8 mouse cellular contexts compared by ENCODE assay signal in the genomic region with DNA sequence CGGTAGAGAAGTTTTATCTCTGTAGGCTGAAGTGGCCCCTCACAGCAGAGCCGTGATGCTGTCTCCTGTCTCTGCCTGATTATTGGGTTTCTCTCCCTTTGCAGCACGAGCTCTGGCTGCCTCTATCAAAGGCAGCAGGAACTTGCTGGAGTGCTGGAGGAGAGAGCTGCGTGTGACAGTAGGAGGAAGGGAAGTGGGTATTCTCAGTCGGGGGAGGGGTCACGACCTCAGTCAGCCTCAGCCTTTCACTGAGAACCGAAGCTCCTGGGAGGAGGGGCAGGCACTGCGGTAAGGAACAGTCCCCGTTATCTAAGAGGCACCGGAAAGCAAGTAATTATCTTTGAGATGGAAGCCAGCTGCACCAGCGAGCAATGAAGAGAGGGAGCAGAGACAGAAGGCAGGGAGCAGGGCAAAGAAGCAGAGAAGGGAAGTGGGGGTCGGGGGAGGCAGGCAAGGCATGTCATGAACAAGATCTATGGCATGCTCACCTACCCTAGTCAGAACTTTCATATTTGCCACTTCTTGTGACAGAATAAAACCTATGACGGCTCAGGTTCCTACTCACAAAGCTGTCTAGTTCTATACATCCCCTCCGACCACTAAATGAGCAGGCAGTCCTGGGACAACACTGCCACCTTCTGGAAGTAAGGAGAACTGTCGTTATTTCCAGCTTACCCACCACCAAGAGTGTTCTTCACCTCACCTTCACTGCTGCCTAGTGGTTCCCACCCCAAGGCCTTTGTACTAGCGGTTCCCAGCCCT.
DNase-seq lines count a peak whose midpoint lies in the region; ATAC-seq lines count a peak whose summit lies in the region.

No protein-coding gene starts in this region.

- no peaks in the 10 kb centered on the region for H3K27me3 ChIP-seq in forebrain, embryonic 16.5 days (replicated peaks; ENCODE audit: control insufficient read depth, insufficient read depth, low read length)
- H3K27me3 ChIP-seq in intestine, embryonic 15.5 days (replicated peaks), result no peaks in the 10 kb centered on the region
- H3K27me3 ChIP-seq in liver, embryonic 15.5 days, result no peaks in the 10 kb centered on the region
- H3K27me3 ChIP-seq in neural tube, embryonic 13.5 days, result no peaks in the 10 kb centered on the region

- no peaks in the 10 kb centered on the region for H3K9me3 ChIP-seq in forebrain, embryonic 16.5 days (ENCODE audit: control insufficient read depth, low read length)
- H3K9me3 ChIP-seq in intestine, embryonic 15.5 days, result no peaks in the 10 kb centered on the region
- no peaks in the 10 kb centered on the region for H3K9me3 ChIP-seq in liver, embryonic 15.5 days (replicated peaks)
- no peaks in the 10 kb centered on the region for H3K9me3 ChIP-seq in neural tube, embryonic 13.5 days

- peaks cover 12% of the 10 kb centered on the region; the same call in 1 of the 2 replicates for H3K4me1 ChIP-seq in forebrain, embryonic 16.5 days (replicated peaks; ENCODE audit: control insufficient read depth, insufficient read depth, low read length)
- H3K4me1 ChIP-seq in intestine, embryonic 15.5 days (replicated peaks), result peaks cover 5% of the 10 kb centered on the region
- H3K4me1 ChIP-seq in liver, embryonic 15.5 days (replicated peaks), result peaks cover 45% of the 10 kb centered on the region
- H3K4me1 ChIP-seq in neural tube, embryonic 13.5 days (replicated peaks), result peaks cover 22% of the 10 kb centered on the region

- H3K4me2 ChIP-seq in forebrain, embryonic 16.5 days (ENCODE audit: low read length), result peak overlapping the region; percentile 56
- peak overlapping the region; percentile 63 for H3K4me2 ChIP-seq in intestine, embryonic 15.5 days (replicated peaks)
- H3K4me2 ChIP-seq in liver, embryonic 15.5 days, result peak overlapping the region; percentile 77
- peak overlapping the region; percentile 56 for H3K4me2 ChIP-seq in neural tube, embryonic 13.5 days

- ATAC-seq in forebrain, embryonic 16.5 days, result peak; percentile 79
- peak; percentile 80 for ATAC-seq in intestine, embryonic 15.5 days
- peak; percentile 87 for ATAC-seq in liver, embryonic 15.5 days (ENCODE audit: insufficient read depth)
- peak; percentile 84 for ATAC-seq in neural tube, embryonic 13.5 days (ENCODE audit: low read depth)

- peak overlapping the region; percentile 60 for H3K27ac ChIP-seq in forebrain, embryonic 16.5 days (ENCODE audit: low read length)
- no peak overlapping the region; the same call in 1 of the 2 replicates for H3K27ac ChIP-seq in intestine, embryonic 15.5 days
- peak overlapping the region; percentile 96 for H3K27ac ChIP-seq in liver, embryonic 15.5 days (replicated peaks)
- peak overlapping the region; percentile 74 for H3K27ac ChIP-seq in neural tube, embryonic 13.5 days (replicated peaks)

- H3K9ac ChIP-seq in forebrain, embryonic 16.5 days (replicated peaks; ENCODE audit: low read depth, low read length), result peak overlapping the region; percentile 42
- 0 out of 2 replicates have a peak overlapping the region, but pooled peaks have one; percentile 8 for H3K9ac ChIP-seq in intestine, embryonic 15.5 days
- H3K9ac ChIP-seq in liver, embryonic 15.5 days, result peak overlapping the region; percentile 58
- H3K9ac ChIP-seq in neural tube, embryonic 13.5 days, result peak overlapping the region; percentile 65

- peak overlapping the region; percentile 25 for H3K4me3 ChIP-seq in forebrain, embryonic 16.5 days (replicated peaks; ENCODE audit: low read length)
- H3K4me3 ChIP-seq in intestine, embryonic 15.5 days (replicated peaks), result peak overlapping the region; percentile 19
- peak overlapping the region; percentile 54 for H3K4me3 ChIP-seq in liver, embryonic 15.5 days (replicated peaks)
- H3K4me3 ChIP-seq in neural tube, embryonic 13.5 days, result peak overlapping the region; percentile 27

- H3K36me3 ChIP-seq in forebrain, embryonic 16.5 days (ENCODE audit: control insufficient read depth, insufficient read depth), result no peaks in the 10 kb centered on the region
- no peaks in the 10 kb centered on the region for H3K36me3 ChIP-seq in intestine, embryonic 15.5 days
- H3K36me3 ChIP-seq in liver, embryonic 15.5 days (replicated peaks), result no peaks in the 10 kb centered on the region
- no peaks in the 10 kb centered on the region for H3K36me3 ChIP-seq in neural tube, embryonic 13.5 days

- peak; percentile 65 to 66 for DNase-seq in left cerebral cortex, postnatal 14 days (ENCODE audit: low spot score in 2 of 2)
- no peak for DNase-seq in left cerebral cortex, adult 11 months (ENCODE audit: low spot score)
- DNase-seq in c-Kit-positive CD71-negative TER-119-negative erythroid progenitor cells, embryonic 14.5 days (ENCODE audit: low read depth), result peak; percentile 71
- DNase-seq in urinary bladder, postnatal 25 days (ENCODE audit: low spot score), result no peak

- intact Hi-C loops in left cerebral cortex, postnatal 14 days (cut with DNase I), result loop anchor here (5.0 kb wide), 1 partner anchor 170 kb away; no protein-coding TSS in a partner anchor

- 5% methylated on average over 16 of the region's 16 CpGs for WGBS in forebrain, embryonic 16.5 days
- 3% methylated on average over 16 of the region's 16 CpGs for WGBS in intestine, embryonic 15.5 days
- 2% methylated on average over 16 of the region's 16 CpGs for WGBS in liver, embryonic 15.5 days (ENCODE audit: insufficient replicate concordance)
- 5% methylated on average over 16 of the region's 16 CpGs for WGBS in neural tube, embryonic 13.5 days

Comparison
In these comparisons a context has a peak if more than half of its experiments do, and no peak if none do; other contexts are left out.
1. DNase-seq: peak in left cerebral cortex, postnatal 14 days (2 of 2) and c-Kit-positive CD71-negative TER-119-negative erythroid progenitor cells, embryonic 14.5 days (single experiment); none in left cerebral cortex, adult 11 months (single experiment) and urinary bladder, postnatal 25 days (single experiment).
2. H3K9ac ChIP-seq: peak in every context shown above with its lines; median percentile 65 in neural tube, embryonic 13.5 days; 58 in liver, embryonic 15.5 days; 42 in forebrain, embryonic 16.5 days; 8 in intestine, embryonic 15.5 days.
3. Peak in every context shown above with its lines, with median percentiles within 50 percentile points of each other: ATAC-seq, H3K4me2 ChIP-seq and H3K4me3 ChIP-seq.